Mouse (Mus musculus) c-Kit-positive CD71-positive TER-119-positive erythroid progenitor cells, embryonic 14.5 days (primary cell): ENCODE results near the gene Serpine1.

Experiments
- DNase-seq: peaks from one replicate; pipeline ENCODE4 v3.0.0-alpha.2; 2013; ENCODE audit warnings: low spot score

Serpine1 gene

GRCm38 (mm10) chr5:137012401-137012950 is 59.6 kb downstream of the Serpine1 start:
- no peak for DNase-seq
